Mouse (Mus musculus) kidney, adult 2 months (tissue): ENCODE results near the gene Eci3. TPM values are rescaled to one million over a fixed set of nuclear protein-coding genes. Genes with fewer than 3 reads are reported as not detected.
"Not testable (repeated sequence)": the region's sequence is repeated elsewhere in the genome, so short reads cannot be mapped to it uniquely, and the experiment has no call there.

Experiments used
- DNase-seq: peaks from one replicate; pipeline ENCODE4 v3.0.0; 2021
- H3K27ac ChIP-seq: fragments of 200-500 bp; 2 replicates; pipeline ENCODE4 v1.5.1; 2012; ENCODE audit warnings: low read depth, low read length, control low read depth, inconsistent platforms; ENCODE audit not compliant: insufficient read depth
- H3K27me3 ChIP-seq: fragments of 200-500 bp; replicated peaks from 2 replicates; pipeline ENCODE4 v1.6.1; 2012; ENCODE audit warnings: mild to moderate bottlenecking, moderate library complexity, low read length, inconsistent platforms; ENCODE audit not compliant: control insufficient read depth, insufficient read depth
- H3K36me3 ChIP-seq: fragments of 200-500 bp; 2 replicates; pipeline ENCODE4 v1.6.1; 2012; ENCODE audit warnings: mild to moderate bottlenecking, moderate library complexity, low read length, inconsistent platforms; ENCODE audit not compliant: control insufficient read depth, insufficient read depth
- H3K4me1 ChIP-seq: fragments of 200-500 bp; 2 replicates; pipeline ENCODE4 v1.6.1; 2011; ENCODE audit warnings: low read length; ENCODE audit not compliant: control insufficient read depth, insufficient read depth
- H3K4me3 ChIP-seq: fragments of 200-500 bp; 2 replicates; pipeline ENCODE4 v1.5.1; 2011; ENCODE audit warnings: mild to moderate bottlenecking, low read depth, low read length, control low read depth; ENCODE audit not compliant: insufficient read depth
- CTCF ChIP-seq: fragments of 200-500 bp; conservative IDR thresholded peaks from 2 replicates; pipeline ENCODE4 v1.5.1; 2011; ENCODE audit warnings: low read depth, mild to moderate bottlenecking, control low read depth, low read length, moderate library complexity, mixed read lengths; ENCODE audit not compliant: insufficient read depth, insufficient read length
- POLR2A ChIP-seq: fragments of 200-500 bp; IDR thresholded peaks from one replicate; pipeline ENCODE4 v1.6.1; 2011; ENCODE audit warnings: low read depth, low read length, control low read depth
- WGBS: fragments of 180-500 bp; shearing (Covaris S2); methylation state at CpG from one replicate; pipeline ENCODE4 v1.1.7; 2018; 5-methylcytosine and 5-hydroxymethylcytosine counted together
- polyA plus RNA-seq: library from polyadenylated mRNA; depleted of rRNA; stranded (reverse); fragments of >200 nt; gene quantifications from 2 replicates; pipeline ENCODE4 v1.2.3, GENCODE M21; 2012

Gene Eci3
- polyA plus RNA-seq, 1 experiment, result 129 TPM

DNA sequence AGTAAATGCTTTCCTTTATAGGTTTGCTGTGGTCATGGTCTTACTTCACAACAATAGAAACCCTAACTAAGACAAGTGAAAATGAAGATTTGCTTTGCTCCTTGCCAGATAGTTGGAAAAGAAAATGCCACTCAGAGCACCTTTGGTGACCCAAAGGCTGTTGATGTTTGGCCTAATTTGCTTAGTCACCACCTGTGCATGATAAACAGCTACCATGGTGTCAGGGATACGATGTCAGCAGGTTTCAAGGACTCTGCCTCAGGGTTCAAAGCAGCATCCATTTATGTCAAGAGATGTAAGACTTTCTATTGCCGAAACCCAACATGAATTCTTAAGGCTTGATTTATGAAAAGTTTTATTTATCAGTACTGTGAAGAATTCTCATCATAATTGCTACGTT, 13.8 kb upstream of the Eci3 start:
- no peak overlapping the region for H3K4me3 ChIP-seq
- peaks cover 15% of the 10 kb centered on the region for H3K36me3 ChIP-seq
- H3K4me1 ChIP-seq, result no peaks in the 10 kb centered on the region
- 72% methylated on average over 3 of the region's 3 CpGs for WGBS
- TF ChIP-seq CTCF, result no peak
- H3K27ac ChIP-seq, result no peak overlapping the region
- H3K27me3 ChIP-seq, result no peaks in the 10 kb centered on the region
- no peak for DNase-seq

DNA sequence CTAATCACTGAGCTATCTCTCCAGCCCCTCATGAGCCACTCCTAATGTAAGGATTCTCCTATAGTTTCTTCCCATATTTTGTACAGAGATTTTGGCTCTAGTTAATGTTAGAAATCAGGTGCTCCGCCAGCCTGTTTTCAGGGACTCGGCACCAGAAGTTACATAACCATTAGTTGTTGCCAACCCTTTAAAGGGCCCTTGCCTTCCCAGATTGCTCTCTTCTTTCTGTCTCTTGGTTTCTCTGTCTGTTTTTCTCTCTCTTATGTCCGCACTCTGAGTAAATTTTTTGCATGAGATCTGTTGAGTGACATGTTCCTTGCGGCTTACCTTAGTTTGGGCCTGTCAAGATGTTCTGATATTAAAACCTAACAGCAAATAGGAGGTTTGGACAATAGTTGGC, 12.5 kb upstream of the Eci3 start:
- H3K4me3 ChIP-seq, result no peak overlapping the region
- DNase-seq, result peak; percentile 63
- H3K27ac ChIP-seq, result no peak overlapping the region
- 72% methylated on average over 4 of the region's 4 CpGs for WGBS
- TF ChIP-seq POLR2A, result no peak
- no peak for TF ChIP-seq CTCF
- H3K27me3 ChIP-seq, result no peaks in the 10 kb centered on the region
- peaks cover 15% of the 10 kb centered on the region for H3K36me3 ChIP-seq
- no peaks in the 10 kb centered on the region for H3K4me1 ChIP-seq

DNA sequence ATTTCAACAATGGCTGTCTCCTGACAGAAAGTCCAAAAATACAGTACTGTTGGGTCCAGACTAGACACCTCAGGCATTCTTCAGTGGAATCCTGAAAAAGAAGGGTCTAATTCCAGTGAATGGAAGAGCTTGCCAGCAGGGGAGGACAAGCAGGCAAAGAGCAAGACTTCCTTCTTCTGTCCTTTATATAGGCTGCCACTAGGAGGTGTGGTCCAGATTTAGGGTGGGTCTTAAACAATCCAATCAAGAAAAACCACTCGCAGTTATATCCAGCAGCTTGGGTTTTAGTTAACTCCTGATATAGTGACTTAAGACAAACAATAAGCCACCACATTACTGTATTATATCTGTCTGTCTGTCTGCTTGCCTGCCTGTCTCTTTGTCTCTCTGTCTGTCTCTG, 10.2 kb upstream of the Eci3 start:
- DNase-seq, result no peak
- WGBS, result 40% methylated on average over 1 of the region's 1 CpGs

DNA sequence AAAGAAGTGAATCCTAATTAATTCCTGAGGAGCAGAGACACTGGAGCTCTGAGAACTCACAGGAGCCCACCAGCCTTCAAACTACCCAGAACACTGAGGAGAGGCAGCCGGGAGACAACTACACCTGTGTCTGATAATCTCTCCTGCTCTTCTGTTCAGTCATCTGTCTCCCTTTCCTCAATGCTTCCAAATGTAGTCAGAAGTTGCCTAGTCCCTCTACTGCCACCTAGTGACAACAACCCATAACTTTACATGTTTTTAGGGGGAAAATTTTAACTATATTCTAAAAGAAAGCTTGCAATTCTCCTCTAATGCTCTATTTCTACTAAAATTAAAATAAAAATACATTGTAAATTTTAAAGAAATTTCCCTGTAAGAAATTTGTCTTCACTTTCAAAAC, 9.5 kb upstream of the Eci3 start:
- H3K27ac ChIP-seq, result no peak overlapping the region
- H3K4me3 ChIP-seq, result no peak overlapping the region
- TF ChIP-seq CTCF (0 out of 2 replicates have a peak, but pooled peaks have one; percentile 11), POLR2A (no peak)
- H3K4me1 ChIP-seq, result no peaks in the 10 kb centered on the region
- DNase-seq, result peak; percentile 64
- no peaks in the 10 kb centered on the region for H3K27me3 ChIP-seq
- peaks cover 5% of the 10 kb centered on the region for H3K36me3 ChIP-seq
- WGBS, result 41% methylated on average over 1 of the region's 1 CpGs

More for the DNA sequence above, 10.2 kb upstream of the Eci3 start:
- Histone ChIP-seq H3K27me3 (no peaks in the 10 kb centered on the region), H3K36me3 (peaks cover 8% of the 10 kb centered on the region), H3K4me1 (no peaks in the 10 kb centered on the region), H3K27ac (no peak overlapping the region), H3K4me3 (no peak overlapping the region)
- TF ChIP-seq POLR2A, result no peak
- 0 out of 2 replicates have a peak, but pooled peaks have one; percentile 1 for TF ChIP-seq CTCF

DNA sequence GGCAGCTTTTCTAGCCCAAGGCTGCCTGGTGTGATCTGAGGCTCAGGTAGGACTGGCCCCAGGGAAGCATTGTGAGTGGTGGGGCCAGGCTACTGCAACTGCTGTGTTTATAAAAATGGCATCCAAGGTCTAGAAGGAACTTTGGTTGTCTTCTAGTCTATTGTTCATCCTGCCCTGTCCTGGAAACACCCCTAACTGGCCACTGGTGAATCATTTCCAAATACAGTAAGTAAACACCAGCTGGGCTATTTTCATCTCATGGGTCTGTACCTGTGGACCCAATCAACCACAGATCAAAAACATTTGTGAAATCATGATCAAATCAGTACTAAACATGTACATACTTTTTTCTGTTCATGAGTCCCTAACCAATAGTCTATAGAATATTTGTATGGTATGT, 8.8 kb upstream of the Eci3 start:
- not testable (repeated sequence) for H3K4me1 ChIP-seq, H3K36me3 ChIP-seq, H3K27me3 ChIP-seq, H3K4me3 ChIP-seq
- DNase-seq, result peak; percentile 55
- H3K27ac ChIP-seq, result peak overlapping the region; percentile 35; the same call in 1 of the 2 replicates

DNA sequence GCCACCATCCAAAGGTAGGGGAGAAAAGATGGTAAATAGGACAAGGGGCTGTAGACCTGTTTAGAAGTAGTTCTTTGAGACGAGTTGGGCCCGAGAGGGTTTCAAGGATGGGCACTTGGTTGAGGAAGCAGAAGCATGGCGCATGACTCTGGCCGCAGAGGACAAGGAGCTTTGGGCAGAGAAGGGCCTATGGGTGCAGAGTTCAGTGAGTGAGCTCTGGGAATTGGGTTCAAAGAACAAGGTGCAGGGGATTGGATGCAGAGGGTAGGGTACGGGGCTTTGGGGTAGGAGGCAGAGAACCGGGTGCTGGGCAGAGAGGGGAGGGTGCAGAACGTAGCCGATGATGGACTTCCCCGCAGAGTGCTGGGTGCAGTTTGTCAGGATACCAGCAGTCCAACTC, 2.0 kb upstream of the Eci3 start:
- not testable (repeated sequence) for H3K27me3 ChIP-seq, H3K4me1 ChIP-seq, H3K36me3 ChIP-seq, H3K4me3 ChIP-seq
- H3K27ac ChIP-seq, result peak overlapping the region; percentile 78
- WGBS, result 57% methylated on average over 9 of the region's 9 CpGs
- DNase-seq, result peak; percentile 58

DNA sequence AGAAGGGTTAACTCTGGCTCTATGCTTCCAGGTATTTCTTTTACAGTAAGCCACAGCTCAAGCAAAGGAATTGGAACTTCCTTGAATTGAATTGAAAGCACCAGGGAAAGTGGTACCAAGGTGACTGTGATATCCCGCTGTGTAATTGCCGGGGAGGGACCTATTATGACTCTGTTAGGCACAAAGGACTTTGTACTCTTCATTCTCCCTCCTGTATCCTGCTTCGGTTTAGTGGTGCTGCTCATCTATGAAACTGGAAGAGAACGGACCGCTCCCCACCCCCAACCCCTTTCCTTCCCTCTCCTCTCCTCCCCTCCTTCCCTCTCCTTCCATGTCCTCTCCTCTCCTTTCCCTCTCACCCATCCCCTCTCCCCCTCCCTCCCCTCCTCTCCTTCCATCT, 1.3 kb upstream of the Eci3 start:
- TF ChIP-seq POLR2A (no peak), CTCF (no peak)
- H3K36me3 ChIP-seq, result no peaks in the 10 kb centered on the region
- WGBS, result 11% methylated on average over 5 of the region's 5 CpGs
- H3K27me3 ChIP-seq, result no peaks in the 10 kb centered on the region
- peak overlapping the region; percentile 92 for H3K27ac ChIP-seq
- peaks cover 7% of the 10 kb centered on the region; the same call in 1 of the 2 replicates for H3K4me1 ChIP-seq
- peak; percentile 69 for DNase-seq
- peak overlapping the region; percentile 27 for H3K4me3 ChIP-seq

DNA sequence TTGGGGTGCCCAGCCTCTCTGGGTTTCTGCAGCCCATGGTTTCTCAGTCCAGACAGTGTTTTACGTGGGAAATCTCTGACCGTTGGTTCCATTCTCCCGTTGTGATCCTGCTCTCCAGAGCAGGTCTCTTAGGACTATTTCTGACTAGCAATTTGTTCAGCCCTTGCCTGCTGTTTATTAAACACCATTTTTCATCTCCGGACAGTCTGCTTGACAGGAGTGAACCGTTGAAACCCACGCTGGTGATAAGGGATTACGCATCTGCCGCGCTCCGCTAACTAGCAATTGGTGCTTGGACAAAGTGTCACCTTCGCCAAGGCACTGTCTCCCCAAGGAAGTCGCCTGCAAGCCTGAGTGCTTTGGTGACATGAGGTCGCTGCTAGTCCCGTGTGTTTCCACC, 809 bp upstream of the Eci3 start:
- H3K36me3 ChIP-seq, result no peaks in the 10 kb centered on the region
- H3K27ac ChIP-seq, result peak overlapping the region; percentile 92
- 5% methylated on average over 14 of the region's 14 CpGs for whole genome bisulfite sequencing
- peaks cover 7% of the 10 kb centered on the region; the same call in 1 of the 2 replicates for H3K4me1 ChIP-seq
- H3K4me3 ChIP-seq, result peak overlapping the region; percentile 27
- no peak for TF ChIP-seq POLR2A
- no peak for TF ChIP-seq CTCF
- H3K27me3 ChIP-seq, result no peaks in the 10 kb centered on the region
- no peak for DNase-seq
